Mouse (Mus musculus): ENCODE results near the gene Gm3285.

Gm3285 gene

DNA sequence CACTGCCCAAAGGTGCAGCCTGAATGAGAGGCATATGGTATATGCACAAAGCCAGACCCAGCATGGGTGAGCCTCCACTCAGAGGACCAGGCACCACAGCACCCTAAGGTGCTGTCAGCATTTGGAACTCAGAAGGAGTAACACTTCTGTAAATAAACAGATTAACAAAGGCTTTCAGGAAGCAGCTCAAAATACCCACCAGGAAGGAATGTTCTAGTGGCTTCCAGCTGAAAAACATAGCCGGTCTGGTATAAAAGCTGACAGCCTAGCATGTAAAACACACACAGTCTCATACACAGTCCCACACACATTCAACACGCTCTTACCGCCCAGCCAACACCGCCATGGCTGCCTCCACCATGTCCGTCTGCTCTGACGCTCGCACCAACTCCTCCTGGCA, at the start of gene Gm3285:
Gene Gm3285, plus strand, starts transcription at position 301 of the 400 bp plus-strand sequence.
- DNase-seq (ENCODE audit: low read depth) = no peak

DNA sequence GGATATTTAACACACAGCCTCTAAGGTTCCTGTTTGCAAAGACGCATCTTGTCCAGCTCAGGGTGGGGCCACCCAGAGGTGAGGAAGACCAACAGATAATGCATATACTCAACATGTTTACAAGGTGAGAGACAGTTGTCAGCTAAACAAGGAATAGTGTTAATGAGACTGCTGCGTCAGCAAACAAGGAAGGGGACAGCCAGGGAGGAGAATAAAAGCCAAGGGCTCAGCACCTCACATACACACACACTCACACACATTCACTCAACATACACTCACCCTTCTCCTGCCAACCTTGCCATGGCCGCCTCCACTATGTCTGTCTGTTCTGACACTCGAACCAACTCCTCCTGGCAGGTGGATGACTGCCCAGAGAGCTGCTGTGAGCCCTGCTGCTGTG, 47.4 kb upstream of the Gm3285 start, which contains the start of gene Gm2696:
Gene Gm2696, plus strand, starts transcription at position 301 of the 400 bp plus-strand sequence.
- no peak for DNase-seq (ENCODE audit: low read depth)

DNA sequence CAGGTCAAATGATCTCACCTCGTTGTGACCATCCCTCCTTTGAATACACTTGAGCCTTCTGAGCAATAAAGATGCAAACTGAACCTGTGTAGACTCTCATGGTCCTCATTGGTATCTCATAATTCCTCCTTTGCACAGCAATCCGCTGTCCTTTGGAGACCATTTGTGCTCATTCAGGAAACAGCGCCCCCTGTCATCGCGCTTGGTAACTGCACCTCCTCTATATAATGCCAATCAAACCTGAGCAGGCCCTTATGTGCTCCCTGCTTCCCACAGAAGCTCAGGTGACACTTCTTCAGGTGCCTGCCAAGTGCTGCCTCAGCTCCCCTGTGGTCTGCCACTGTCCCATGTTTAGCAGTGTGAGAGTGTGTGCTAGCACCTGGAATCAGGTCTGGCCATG, 46.3 kb upstream of the Gm3285 start:
- no peak for DNase-seq (ENCODE audit: low read depth)

DNA sequence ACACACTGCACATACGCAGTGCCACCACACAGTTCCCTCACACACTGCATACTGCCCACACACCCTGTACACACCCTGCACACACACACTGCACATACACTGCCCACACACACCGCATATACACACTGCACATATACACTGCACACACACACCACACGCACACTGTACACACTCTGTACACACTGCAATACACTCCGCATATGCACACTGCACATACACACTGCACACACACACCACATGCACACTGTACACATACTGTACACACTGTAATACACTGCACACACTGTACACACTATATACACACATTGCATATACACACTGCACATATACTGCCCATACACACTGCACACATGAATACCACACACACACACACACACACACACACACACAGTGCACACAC, 43.3 kb upstream of the Gm3285 start:
- no peak for DNase-seq (ENCODE audit: low read depth)

DNA sequence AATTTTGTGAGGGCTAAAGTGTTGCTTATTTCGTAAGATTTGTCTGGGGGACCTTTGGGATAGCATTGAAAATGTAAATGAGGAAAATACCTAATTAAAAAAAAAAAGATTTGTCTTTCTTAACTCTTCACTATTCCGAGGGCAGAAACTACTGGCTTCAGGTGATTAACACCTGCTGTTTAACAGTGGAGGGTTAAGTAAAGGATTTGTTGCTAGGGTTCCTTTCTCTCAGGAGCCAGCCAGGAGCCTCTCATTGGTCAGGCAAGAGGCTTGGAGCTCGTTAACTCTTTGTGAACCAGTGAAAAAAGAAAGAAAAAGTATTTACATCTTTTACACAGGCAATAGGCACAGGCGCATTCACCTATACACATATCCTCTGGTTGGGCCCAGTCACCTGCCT, 42.6 kb upstream of the Gm3285 start:
- DNase-seq (ENCODE audit: low read depth) = no peak

DNA sequence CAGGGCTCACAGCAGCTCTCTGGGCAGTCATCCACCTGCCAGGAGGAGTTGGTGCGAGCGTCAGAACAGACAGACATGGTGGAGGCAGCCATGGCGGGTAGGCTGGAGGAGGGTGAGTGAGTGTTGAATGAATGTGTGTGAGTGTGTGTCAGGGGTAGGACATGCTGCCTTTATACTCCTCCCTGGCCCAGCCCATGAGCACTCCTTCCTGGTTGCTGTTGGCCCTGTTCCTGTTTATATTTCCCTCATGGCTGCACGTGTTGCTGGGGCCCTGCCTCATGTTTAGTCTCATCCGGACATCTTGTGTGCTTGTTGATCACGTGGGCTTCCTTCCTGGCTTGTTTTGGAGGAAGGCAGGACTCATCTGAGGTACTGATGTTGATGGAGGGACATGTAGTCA, 34.8 kb upstream of the Gm3285 start, which contains the start of gene Krtap10-4:
Gene Krtap10-4, minus strand, starts transcription at position 145 of the 400 bp plus-strand sequence.
- no peak for DNase-seq (ENCODE audit: low read depth)

DNA sequence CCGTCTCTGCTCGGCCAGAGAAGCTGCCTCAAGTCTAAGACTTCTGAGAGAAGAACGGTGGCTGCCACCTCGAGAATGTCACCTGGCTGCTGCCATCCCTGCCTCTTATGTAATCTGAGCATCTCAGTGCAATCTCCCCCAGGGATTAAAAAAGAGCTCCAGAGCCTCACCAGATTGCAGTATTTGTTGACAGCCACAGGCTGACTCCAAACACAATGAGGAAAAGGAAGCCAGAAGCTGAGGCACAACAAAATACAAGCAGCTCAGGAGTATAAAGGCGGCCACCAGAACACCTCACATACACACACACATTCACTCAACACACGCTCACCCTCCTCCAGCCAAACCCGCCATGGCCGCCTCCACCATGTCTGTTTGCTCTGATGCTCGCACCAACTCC, 26.1 kb upstream of the Gm3285 start, which contains the start of gene Krtap10-10:
Gene Krtap10-10, plus strand, starts transcription at position 301 of the 400 bp plus-strand sequence.
- no peak for DNase-seq (ENCODE audit: low read depth)

DNA sequence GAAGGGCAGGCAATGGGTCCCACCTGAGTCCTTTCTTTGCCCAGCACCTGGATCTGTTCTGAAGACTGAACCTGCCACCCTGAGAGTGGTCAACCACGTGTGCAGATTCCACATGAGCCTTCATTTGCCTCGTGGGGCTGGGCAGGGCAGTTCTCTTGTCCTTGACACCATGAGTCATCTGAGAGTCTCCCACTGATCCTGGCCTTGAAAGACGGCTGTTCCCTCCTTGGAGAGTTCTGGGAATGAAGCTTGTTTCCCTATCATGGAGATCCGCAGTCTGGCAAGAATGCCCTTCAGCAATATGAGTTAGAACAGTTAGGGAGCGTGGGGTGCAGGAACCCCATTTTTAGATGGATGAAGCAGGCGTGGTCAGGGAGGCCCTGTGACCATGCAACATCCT, 22.8 kb upstream of the Gm3285 start:
- DNase-seq (ENCODE audit: low read depth) = no peak

DNA sequence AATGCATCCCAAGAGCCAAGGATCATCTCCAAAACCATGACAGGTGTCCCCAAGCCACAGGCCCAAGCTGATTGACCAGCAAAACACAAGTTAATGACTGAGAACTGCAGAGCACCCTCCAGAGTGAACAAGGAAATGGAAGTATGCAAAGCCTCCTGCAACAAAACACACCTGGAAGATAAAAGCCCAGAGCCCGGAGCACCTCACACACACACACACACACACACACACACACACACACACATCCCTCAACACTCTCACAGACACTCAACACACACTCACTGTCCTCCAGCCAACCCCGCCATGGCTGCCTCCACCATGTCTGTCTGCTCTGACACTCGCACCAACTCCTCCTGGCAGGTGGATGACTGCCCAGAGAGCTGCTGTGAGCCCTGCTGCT, 15.3 kb upstream of the Gm3285 start, which contains the start of gene Gm36176:
Gene Gm36176, plus strand, starts transcription at position 301 of the 400 bp plus-strand sequence.
- DNase-seq (ENCODE audit: low read depth) = no peak

DNA sequence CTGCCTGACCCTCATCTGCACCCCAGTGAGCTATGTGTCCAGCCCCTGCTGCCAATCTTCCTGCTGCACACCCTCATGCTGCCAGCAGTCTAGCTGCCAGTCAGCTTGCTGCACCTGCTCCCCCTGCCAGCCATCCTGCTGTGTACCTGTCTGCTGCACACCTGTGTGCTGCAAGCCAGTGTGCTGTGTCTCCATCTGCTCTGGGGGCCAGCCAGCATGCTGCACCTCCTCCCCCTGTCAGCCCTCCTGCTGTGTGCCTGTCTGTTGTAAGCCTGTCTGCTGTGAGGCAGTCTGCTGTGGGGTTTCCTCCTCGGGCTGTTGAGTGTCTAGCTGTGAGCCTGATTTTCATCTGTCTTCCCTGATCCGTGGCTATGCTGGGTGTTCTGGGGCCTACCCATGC, 14.8 kb upstream of the Gm3285 start:
- DNase-seq (ENCODE audit: low read depth) = no peak

DNA sequence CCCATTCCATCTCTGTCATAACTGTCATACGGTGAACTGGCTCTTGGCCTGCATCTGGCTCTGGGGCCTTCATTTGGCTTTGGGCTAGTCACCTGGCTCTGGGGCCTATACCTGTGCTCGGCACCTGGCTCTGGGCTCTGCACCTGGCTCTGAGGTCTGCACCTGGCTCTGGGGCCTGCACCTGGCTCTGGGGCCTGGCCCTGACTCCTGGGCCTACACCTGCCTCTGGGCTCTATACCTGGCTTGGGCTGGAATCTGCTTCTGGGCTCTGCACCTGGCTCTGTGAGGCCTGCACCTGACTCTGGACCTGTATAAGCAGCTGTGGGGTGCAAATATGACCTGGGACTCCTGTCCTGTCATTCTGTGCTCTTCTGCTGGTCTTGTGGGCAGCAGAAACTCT, 14.2 kb upstream of the Gm3285 start:
- DNase-seq (ENCODE audit: low read depth) = no peak

DNA sequence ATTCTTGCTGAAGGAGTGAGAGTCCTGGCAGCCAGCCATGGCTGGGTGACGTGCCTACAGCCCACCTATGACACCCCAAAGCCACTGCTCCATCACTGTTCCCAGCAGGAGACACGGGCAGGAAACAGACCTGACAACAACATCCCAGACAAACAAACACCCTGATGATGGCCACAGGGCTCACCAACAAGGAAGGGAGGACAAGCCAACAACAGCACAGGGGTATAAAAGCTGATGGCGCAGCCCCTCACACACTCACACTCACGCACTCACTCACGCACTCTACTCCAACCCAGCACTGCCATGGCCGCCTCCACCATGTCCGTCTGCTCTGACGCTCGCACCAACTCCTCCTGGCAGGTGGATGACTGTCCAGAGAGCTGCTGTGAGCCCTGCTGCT, 9.2 kb upstream of the Gm3285 start, which contains the start of gene Gm10318:
Gene Gm10318, plus strand, starts transcription at position 301 of the 400 bp plus-strand sequence.
- no peak for DNase-seq (ENCODE audit: low read depth)

DNA sequence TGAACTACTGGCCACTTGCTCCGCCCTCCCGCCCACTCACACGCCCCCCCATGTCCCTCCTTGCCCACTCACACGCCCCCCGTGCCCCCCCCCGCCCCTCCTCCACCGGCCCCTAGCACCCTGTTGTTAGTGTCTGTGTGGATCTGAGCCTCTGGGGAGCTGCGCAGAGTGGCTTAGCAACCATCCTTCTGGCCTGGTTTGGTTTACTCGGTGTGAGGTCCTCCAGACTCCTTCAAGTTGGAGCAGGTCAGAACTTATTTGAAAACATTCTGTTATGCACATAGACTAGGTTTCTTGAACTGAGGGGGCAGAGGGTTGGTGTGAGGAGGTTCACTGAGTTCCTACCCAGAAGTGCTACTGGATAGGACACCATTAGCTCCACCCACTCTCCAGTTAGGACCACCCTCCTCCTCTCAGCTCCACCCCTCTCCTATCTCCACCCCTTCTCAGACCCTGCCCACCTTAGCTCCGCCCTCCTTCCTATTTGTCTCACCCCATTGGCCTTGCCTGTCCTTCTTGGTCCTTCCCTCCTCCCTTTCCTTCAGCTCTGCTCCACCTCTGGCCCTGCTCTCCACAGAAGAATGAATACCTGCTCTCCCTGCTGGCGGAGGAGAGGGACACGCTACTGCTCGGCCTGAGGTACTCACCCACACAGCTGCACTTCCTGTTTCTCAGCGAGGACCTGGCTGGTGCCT, 2.4 kb downstream of the Gm3285 start:
- DNase-seq (ENCODE audit: low read depth) = no peak

DNA sequence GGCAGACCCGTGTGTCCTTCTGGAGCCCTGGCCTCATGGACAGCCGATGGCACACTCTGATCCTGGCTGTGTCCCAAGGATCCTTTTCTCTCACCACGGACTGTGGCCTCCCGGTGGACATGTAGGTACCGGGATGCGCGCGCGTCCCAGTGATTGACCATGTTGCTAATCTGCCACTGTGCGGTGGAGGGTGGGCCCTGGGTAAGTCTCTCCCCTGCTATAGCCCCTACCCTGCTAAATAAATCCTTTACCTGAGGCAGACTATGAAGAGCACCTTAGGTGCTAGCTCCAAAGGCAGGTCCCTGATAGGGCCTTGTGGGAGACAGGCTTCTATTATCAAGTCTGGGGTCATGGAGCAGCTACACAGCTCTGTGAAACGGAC, 3.0 kb downstream of the Gm3285 start:
- no peak for DNase-seq (ENCODE audit: low read depth)

DNA sequence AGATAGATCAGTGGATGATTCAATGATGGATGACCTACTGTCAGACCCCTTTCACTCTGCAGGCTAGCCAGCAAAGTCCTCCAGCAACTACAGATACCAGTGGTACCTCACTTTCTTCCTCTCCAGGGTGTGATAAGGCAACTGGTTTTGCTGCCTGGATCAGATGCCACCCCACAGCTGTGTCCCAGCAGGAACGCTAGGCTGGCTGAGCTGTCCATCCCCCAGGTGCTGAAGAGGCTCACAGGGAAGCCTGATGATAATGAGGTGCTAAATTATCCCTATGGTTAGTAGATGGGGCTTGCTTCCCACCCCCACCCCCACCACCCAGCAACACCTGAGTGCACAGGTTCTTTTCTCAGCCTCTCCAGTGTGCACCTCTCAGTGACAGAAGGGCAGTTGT, 5.8 kb downstream of the Gm3285 start:
- DNase-seq (ENCODE audit: low read depth) = no peak

DNA sequence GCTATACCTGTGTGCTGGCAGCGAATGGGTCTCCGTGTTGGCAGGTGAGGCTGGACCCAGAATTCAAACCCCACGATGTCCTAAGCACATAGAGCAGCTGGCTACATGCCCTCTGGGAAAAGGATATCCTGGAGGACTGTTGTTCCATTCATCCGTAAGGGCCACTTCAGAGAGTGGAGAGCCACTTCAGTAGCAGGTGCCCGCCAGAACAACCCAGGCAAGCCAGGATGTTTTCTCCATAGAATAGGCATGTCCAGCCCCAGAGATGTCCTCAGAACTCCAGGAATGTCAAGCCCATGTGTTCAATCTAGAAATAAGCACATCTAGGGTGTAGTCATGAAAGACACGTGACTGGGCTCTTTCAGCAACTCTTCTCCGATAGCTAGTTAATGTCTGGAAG, 7.9 kb downstream of the Gm3285 start:
- DNase-seq (ENCODE audit: low read depth) = no peak

DNA sequence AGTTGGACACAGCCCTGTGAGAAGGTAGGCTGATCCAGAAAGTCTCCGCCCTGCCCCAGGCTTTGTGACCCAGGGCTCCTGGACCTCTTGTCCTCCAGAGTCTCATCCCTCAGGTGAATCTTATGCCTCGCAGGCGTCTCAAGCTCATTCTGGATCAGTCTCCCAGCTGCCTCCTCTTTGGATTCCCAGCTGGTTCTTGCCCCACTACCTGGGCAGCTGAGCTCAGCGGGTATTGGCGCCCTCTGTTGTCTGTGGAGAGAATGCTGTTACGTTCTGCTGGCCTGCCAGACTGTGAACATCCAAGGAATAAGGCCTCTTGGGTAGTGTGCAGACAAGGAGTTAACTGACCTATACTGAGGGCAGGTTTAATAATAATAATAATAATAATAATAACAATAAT, 17.2 kb downstream of the Gm3285 start:
- DNase-seq (ENCODE audit: low read depth) = no peak

DNA sequence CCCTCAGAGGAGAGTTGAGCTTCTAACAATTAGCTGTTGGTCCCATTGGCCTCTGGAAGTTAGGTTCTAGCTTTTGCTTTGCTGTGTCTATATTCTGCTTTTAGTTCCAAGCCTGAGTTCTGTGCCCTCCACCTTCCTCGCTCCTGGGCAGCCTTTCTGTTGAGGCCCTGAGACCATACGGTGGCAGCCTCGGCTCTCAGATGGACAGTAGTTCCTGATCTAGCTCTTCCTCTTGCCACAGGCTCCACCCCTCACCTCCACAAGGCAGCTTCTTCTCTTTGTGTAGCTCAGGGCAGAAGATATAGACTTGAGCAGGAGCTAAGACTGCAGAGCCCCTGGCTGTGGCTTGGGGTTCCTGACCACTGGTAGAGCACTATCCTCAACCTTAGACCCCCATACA, 18.5 kb downstream of the Gm3285 start:
- DNase-seq (ENCODE audit: low read depth) = no peak

DNA sequence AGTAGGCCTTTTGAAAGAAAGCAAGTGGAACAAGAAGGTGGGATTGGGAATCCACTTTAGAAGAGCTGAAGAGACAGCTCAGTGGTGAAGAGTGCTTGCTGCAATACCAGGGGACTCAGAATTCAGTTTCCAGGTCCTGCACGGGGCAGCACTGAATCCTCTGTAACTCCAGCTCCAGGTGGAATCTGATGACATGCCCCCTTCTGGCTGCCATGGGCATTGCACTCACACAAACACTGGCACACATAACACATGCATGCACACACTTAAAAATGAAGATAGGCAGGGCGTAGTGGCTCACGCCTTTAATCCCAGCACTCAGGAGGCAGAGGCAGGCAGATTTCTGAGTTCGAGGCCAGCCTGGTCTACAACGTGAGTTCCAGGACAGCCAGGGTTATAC, 20.8 kb downstream of the Gm3285 start:
- no peak for DNase-seq (ENCODE audit: low read depth)

DNA sequence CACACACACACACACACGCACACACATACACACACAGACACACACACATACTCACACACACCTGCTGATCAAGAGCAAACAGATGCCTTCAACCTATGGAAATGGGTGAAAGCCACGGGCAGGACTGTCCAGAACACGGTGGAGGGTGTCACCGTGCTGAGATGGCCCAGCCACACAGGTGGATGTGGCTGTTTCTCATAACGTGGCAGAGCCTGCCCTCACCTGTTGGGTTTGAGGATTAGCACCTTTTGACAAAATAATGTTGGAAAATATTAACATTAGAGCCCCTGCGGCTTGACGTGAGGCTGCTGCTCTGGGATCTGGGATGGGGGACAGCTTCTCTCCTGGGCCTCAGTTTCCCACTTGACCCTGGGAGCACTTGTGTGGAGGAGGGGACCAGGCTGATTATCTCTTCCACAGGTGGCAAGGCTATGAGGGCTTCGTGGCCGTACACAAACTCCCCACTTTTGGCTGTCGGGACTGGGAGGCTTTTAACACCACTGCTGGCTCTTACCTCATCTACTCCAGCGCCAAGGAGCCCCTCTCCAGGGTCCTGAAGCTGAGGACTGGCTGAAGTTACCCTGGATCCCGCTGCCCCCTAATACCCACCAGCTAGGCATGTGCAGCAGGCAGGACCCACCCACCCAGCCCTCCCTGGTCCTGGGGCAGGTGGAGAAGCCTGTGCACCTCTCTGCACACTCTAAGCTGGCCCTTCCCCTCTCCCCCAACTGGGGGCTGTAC, 24.4 kb downstream of the Gm3285 start:
- DNase-seq (ENCODE audit: low read depth) = no peak

DNA sequence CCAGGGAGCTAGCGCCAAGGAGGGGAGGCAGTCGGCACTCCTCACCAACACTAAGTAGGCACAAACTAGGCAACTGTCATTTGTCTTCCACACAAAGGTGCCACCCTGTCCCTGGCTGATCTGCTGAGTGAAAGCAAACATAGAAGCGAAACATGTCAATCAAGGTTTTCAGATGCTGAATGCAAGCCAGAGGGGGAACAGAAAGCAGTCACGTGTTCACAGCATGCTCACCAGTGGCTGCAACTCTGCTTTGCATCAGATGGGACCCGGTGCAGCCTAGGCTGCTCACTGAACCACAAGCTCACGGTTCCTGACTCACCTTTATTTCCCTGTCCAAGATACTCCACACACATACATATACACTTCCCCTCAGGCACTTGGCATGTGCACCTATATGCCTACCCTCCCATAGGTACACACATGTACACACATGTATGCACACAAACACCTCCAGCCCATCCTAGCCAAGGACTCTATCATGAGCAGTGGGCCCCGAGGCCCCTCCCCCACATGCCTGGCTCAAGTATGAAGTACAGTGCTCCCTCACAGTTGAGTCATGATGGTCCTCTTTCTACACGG, 29.3 kb downstream of the Gm3285 start:
- DNase-seq (ENCODE audit: low read depth) = no peak

DNA sequence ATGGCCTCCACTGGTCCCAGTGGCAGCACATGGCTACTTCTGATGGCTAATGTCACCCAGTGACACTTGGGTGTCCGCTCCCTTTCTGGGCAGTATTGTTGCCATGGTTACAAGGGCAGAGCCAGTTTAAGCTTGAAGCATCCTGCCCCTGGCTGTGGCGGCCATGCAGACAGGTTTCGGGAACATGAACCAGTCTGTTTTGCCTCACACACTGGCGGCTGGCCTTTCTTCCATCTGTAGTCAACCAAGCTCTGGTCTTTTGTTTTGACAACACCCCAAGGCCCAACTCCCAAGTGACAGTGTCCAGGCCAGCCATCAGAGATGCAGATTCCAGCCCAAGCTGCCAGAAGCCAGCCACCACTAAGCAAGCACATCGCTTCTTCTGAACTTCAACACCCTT, 33.8 kb downstream of the Gm3285 start:
- DNase-seq (ENCODE audit: low read depth) = no peak

DNA sequence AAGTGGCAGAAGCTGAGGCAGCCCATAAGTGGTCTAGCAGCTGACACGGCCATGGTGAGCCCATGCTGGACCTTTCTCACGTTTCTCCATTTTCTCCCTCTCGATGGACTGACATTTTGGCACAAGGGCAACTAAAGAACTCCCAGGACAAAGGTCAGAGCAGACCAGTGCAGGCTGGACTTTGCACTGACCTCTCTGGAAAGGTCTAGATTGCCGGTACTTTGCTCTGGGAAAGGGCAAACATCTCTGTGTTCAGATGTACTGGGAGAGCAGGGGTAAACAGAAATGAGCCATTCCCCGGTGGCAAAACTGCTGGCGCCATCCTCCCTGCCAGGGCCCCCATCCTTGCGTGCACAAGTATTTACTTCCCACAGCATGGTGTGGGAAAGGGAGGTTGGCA, 38.4 kb downstream of the Gm3285 start:
- DNase-seq (ENCODE audit: low read depth) = no peak
